Mouse (Mus musculus): ENCODE results near the gene Fbxo4.

GRCm38 (mm10) chr15:3987981-3988380 lies 8.6 kb upstream of the Fbxo4 start:
- peak; percentile 6; the same call in 1 of the 2 replicates for TF ChIP-seq CTCF (IDR thresholded peaks at IDR 0.05; ENCODE audit: extremely low read depth, insufficient read depth, insufficient read length, insufficient replicate concordance)
- no peak for TF ChIP-seq POLR2A (IDR thresholded peaks at IDR 0.05; ENCODE audit: low read depth, low read length)

Data from spleen, adult 2 months (tissue).